Mouse (Mus musculus) forebrain, embryonic 15.5 days (tissue): ENCODE measurements around the gene Tigit. TPM values are rescaled to one million over a fixed set of nuclear protein-coding genes. Genes with fewer than 3 reads are reported as not detected.

ENCODE experiments used
- ATAC-seq: fragments of 200-750 bp; cut with Nextera tagmentation; replicated peaks from 2 replicates; pipeline ENCODE4 v1.8.0; 2017; ENCODE audit warnings: mild to moderate bottlenecking, moderate TSS enrichment, moderate library complexity
- H3K27ac ChIP-seq: fragments of 300-500 bp; sonication (generic); replicated peaks from 2 replicates; pipeline ENCODE4 v1.5.1; 2015; ENCODE audit warnings: mild to moderate bottlenecking, inconsistent platforms
- H3K27me3 ChIP-seq: fragments of 300-500 bp; sonication (generic); 2 replicates; pipeline ENCODE4 v1.6.1; 2015; ENCODE audit warnings: inconsistent platforms
- H3K36me3 ChIP-seq: fragments of 300-500 bp; sonication (generic); 2 replicates; pipeline ENCODE4 v1.6.1; 2015; ENCODE audit warnings: mild to moderate bottlenecking, inconsistent platforms
- H3K4me1 ChIP-seq: fragments of 300-500 bp; sonication (generic); 2 replicates; pipeline ENCODE4 v1.6.1; 2015; ENCODE audit warnings: inconsistent platforms
- H3K4me2 ChIP-seq: fragments of 300-500 bp; sonication (generic); replicated peaks from 2 replicates; pipeline ENCODE4 v1.6.1; 2015; ENCODE audit warnings: mild to moderate bottlenecking, inconsistent platforms
- H3K4me3 ChIP-seq: fragments of 300-500 bp; sonication (generic); 2 replicates; pipeline ENCODE4 v1.5.1; 2015; ENCODE audit warnings: mild to moderate bottlenecking, inconsistent platforms
- H3K9ac ChIP-seq: fragments of 300-500 bp; sonication (generic); replicated peaks from 2 replicates; pipeline ENCODE4 v1.6.1; 2015; ENCODE audit warnings: mild to moderate bottlenecking, inconsistent platforms
- H3K9me3 ChIP-seq: fragments of 300-500 bp; sonication (generic); 2 replicates; pipeline ENCODE4 v1.6.1; 2016; ENCODE audit warnings: inconsistent platforms
- WGBS: fragments of 180-500 bp; shearing (Covaris S2); methylation state at CpG from one replicate; pipeline ENCODE4 v1.1.7; 2015; ENCODE audit warnings: mixed read lengths; 5-methylcytosine and 5-hydroxymethylcytosine counted together
- polyA plus RNA-seq: library from polyadenylated mRNA; unstranded; fragments of >200 nt; fragmentation: Nextera tagmentation; extraction: Ambion mirVana; gene quantifications from 2 replicates; pipeline ENCODE4 v1.2.1, GENCODE M21; 2015

Tigit gene
- polyA plus RNA-seq, 1 experiment from 2014 or later, result not detected

DNA sequence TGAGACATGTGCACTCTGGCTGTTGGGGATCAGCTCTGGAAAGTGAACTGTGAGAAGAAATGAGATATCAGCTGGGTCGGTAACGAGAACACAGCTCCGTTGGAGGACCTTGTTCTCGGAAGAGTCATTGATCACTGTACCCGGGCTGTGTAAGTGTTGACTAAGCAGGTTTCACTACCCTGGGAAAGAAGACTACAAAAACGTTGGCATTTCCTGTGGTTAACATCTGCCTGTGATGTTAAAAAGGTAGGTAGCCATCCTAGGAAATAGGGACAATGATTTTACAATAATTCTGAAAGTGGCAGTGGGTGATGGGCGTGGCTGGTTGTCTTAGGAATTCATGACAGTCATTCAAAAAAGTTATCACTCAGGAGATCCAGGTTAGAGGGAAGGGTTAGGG, 31.9 kb upstream of the Tigit start:
- Histone ChIP-seq H3K4me2 (no peak overlapping the region), H3K9me3 (no peaks in the 10 kb centered on the region), H3K36me3 (no peaks in the 10 kb centered on the region), H3K4me3 (no peak overlapping the region), H3K4me1 (no peaks in the 10 kb centered on the region), H3K9ac (no peak overlapping the region), H3K27ac (no peak overlapping the region), H3K27me3 (no peaks in the 10 kb centered on the region)
- ATAC-seq, result no peak
- WGBS, result 84% methylated on average over 7 of the region's 7 CpGs

DNA sequence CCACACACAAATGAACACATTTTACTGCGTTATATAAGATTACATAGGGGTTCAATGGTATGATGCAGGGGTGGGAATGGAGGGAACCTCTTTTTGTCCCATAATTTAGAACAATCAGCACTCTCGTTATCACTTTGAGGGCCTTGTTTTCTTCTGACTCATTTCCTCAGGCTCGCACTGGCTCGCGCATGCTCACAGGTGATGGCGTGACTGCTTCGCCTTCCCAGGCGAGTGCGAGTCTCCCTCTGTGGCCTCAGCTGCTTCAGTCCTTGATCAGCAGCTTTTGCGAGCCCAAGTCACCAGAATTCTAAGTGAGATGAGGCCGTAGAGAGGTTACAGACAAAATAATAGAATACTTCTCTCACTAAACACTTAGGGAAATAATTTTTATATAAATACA, 30.2 kb upstream of the Tigit start:
- no peaks in the 10 kb centered on the region for H3K36me3 ChIP-seq
- H3K4me3 ChIP-seq, result no peak overlapping the region
- no peaks in the 10 kb centered on the region for H3K27me3 ChIP-seq
- no peaks in the 10 kb centered on the region for H3K9me3 ChIP-seq
- 90% methylated on average over 11 of the region's 11 CpGs for WGBS
- no peaks in the 10 kb centered on the region for H3K4me1 ChIP-seq
- no peak overlapping the region for H3K4me2 ChIP-seq
- no peak for ATAC-seq
- H3K27ac ChIP-seq, result no peak overlapping the region
- no peak overlapping the region for H3K9ac ChIP-seq

- Histone ChIP-seq H3K4me2 (no peak overlapping the region), H3K9ac (no peak overlapping the region), H3K9me3 (no peaks in the 10 kb centered on the region), H3K4me3 (no peak overlapping the region), H3K27me3 (no peaks in the 10 kb centered on the region), H3K36me3 (no peaks in the 10 kb centered on the region), H3K27ac (no peak overlapping the region), H3K4me1 (no peaks in the 10 kb centered on the region)
- no peak for ATAC-seq
- 97% methylated on average over 4 of the region's 4 CpGs for WGBS
These were observed 28.7 kb upstream of the Tigit start for GRCm38 (mm10) chr16:43692611-43693010.

DNA sequence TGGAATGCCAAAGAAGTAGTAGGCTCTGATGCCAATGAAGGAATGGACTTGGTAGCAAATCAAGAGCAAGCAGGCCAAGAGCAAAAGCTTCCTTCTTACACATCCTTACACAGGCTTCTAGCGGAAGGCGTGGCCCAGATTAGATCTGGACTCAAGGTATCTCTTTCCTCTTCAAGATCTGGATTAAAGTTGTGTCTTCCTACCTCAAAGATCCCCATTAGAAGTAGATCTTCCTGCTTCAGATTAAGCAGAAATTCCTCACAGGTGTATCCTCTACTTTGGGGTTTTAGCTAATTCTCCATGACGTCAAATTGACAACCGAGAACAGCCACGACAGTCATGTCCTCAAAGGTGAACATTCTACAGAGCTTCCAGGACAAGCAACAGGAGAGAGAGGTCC, 27.8 kb upstream of the Tigit start:
- H3K27ac ChIP-seq, result no peak overlapping the region
- H3K4me3 ChIP-seq, result no peak overlapping the region
- H3K9ac ChIP-seq, result no peak overlapping the region
- H3K27me3 ChIP-seq, result no peaks in the 10 kb centered on the region
- no peaks in the 10 kb centered on the region for H3K4me1 ChIP-seq
- H3K36me3 ChIP-seq, result no peaks in the 10 kb centered on the region
- H3K9me3 ChIP-seq, result no peaks in the 10 kb centered on the region
- WGBS, result 96% methylated on average over 5 of the region's 5 CpGs
- no peak for ATAC-seq
- H3K4me2 ChIP-seq, result no peak overlapping the region

DNA sequence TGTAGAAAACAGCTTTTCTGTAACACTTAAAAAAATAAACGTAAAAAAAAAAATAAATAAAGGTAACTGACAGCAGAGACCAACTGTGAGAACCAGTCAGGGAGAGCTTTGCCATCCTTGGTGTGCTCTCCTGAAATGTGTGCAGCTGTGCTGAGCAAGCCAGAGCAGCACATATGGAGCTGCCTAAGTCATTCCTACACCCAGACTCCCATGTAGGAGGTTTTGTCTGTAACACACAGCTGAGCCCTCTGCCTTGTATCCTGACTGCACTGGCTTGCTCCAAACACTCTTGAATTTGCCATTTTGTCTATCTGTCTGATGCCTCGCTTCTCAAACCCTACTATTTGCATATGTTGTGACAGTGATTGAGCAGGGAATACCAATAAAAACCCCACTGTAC, 27.0 kb upstream of the Tigit start:
- H3K4me2 ChIP-seq, result no peak overlapping the region

GRCm38 (mm10) chr16:43690211-43690690, 26.3 kb upstream of the Tigit start:
- no peak overlapping the region for H3K27ac ChIP-seq
- H3K27me3 ChIP-seq, result no peaks in the 10 kb centered on the region
- H3K9me3 ChIP-seq, result no peaks in the 10 kb centered on the region
- no peaks in the 10 kb centered on the region for H3K4me1 ChIP-seq
- no peak overlapping the region for H3K4me2 ChIP-seq
- no peaks in the 10 kb centered on the region for H3K36me3 ChIP-seq
- no peak overlapping the region for H3K4me3 ChIP-seq
- no peak overlapping the region for H3K9ac ChIP-seq
- WGBS, result 93% methylated on average over 3 of the region's 3 CpGs
- no peak for ATAC-seq

More for the DNA sequence above, 27.0 kb upstream of the Tigit start:
- no peak for ATAC-seq
- 80% methylated on average over 2 of the region's 2 CpGs for whole genome bisulfite sequencing
- Histone ChIP-seq H3K27me3 (no peaks in the 10 kb centered on the region), H3K27ac (no peak overlapping the region), H3K4me1 (no peaks in the 10 kb centered on the region), H3K36me3 (no peaks in the 10 kb centered on the region), H3K9me3 (no peaks in the 10 kb centered on the region), H3K9ac (no peak overlapping the region), H3K4me3 (no peak overlapping the region)

DNA sequence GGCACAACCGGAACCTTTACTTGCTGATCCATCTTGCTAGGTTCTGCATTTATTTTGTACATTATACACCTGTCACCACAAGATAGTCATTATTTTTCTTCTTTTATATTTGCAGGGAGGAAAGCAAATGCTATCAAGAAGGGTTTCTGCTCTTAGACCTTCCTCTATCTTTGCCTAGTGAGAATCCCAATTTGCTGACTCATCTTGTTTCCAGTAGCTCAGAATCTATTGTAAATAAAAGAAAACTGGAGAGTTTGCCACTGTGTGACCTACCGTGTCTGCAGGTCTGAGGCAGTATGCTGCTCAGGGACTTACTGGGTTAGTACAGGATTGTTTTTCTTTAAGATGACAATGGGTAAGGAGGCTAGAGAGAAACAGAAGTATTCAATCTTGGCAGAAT, 24.0 kb upstream of the Tigit start:
- no peaks in the 10 kb centered on the region for H3K27me3 ChIP-seq
- no peak for ATAC-seq
- H3K4me1 ChIP-seq, result no peaks in the 10 kb centered on the region
- WGBS, result 77% methylated on average over 2 of the region's 2 CpGs
- no peak overlapping the region for H3K4me2 ChIP-seq
- H3K36me3 ChIP-seq, result no peaks in the 10 kb centered on the region
- H3K9ac ChIP-seq, result no peak overlapping the region
- no peak overlapping the region for H3K27ac ChIP-seq
- no peaks in the 10 kb centered on the region for H3K9me3 ChIP-seq
- H3K4me3 ChIP-seq, result no peak overlapping the region

DNA sequence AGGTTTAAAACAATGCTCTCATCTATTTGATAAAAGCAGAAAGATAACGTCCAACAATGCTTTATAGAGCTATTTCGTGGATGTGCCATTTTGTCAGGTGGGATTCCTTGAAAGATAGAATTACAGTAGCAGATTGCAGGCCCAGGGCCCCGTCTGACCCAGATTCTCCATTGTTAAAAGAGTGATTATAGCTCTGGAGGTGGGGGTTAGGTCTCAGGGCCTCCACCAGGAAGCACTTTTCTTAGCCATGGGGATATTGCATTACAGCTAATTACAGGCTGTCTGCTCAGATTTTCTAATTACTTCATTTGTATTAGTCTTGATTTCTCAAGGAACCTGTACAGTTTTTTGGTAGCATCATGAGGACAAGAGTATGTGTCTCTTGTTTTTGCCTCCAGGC, 10.5 kb upstream of the Tigit start:
- ATAC-seq, result no peak
- H3K4me3 ChIP-seq, result no peak overlapping the region
- no peaks in the 10 kb centered on the region for H3K27me3 ChIP-seq

DNA sequence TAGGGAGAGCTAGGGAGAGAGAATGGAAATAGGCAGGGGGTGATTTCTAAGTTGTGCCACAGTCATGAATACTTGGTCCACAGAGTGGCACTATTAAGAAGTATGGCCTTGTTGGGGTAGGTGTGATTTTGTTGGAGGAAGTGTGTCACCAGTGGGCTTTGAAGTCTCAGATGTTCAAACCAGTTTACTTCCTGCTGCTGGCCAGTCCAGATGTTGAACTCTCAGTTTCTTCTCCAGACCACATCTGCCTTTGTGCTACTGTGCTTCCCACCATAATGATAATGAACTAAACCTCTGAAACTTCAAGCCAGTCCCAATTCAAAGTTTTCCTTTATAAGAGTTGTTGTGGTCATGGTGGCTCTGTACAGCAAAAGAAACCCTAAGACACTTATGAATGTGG, 8.8 kb upstream of the Tigit start:
- H3K36me3 ChIP-seq, result no peaks in the 10 kb centered on the region
- H3K4me1 ChIP-seq, result no peaks in the 10 kb centered on the region
- no peak for ATAC-seq
- no peak overlapping the region for H3K4me2 ChIP-seq
- H3K9me3 ChIP-seq, result no peaks in the 10 kb centered on the region; the same call in 1 of the 2 replicates
- H3K27ac ChIP-seq, result no peak overlapping the region
- no peak overlapping the region for H3K9ac ChIP-seq
- H3K4me3 ChIP-seq, result no peak overlapping the region
- H3K27me3 ChIP-seq, result no peaks in the 10 kb centered on the region

More for the DNA sequence above, 10.5 kb upstream of the Tigit start:
- Histone ChIP-seq H3K9ac (no peak overlapping the region), H3K36me3 (no peaks in the 10 kb centered on the region), H3K9me3 (no peaks in the 10 kb centered on the region; the same call in 1 of the 2 replicates), H3K4me1 (no peaks in the 10 kb centered on the region), H3K4me2 (no peak overlapping the region), H3K27ac (no peak overlapping the region)
- WGBS, result 84% methylated on average over 3 of the region's 3 CpGs

- WGBS, result 97% methylated on average over 1 of the region's 1 CpGs
- H3K9me3 ChIP-seq, result no peaks in the 10 kb centered on the region
- H3K27ac ChIP-seq, result no peak overlapping the region
- no peak overlapping the region for H3K4me2 ChIP-seq
- no peaks in the 10 kb centered on the region for H3K4me1 ChIP-seq
- H3K36me3 ChIP-seq, result no peaks in the 10 kb centered on the region
- H3K4me3 ChIP-seq, result no peak overlapping the region
- no peak overlapping the region for H3K9ac ChIP-seq
- no peak for ATAC-seq
- no peaks in the 10 kb centered on the region for H3K27me3 ChIP-seq
These were observed 8.0 kb upstream of the Tigit start for GRCm38 (mm10) chr16:43671972-43672371.

GRCm38 (mm10) chr16:43668294-43668693, 4.3 kb upstream of the Tigit start:
- no peaks in the 10 kb centered on the region for H3K36me3 ChIP-seq
- no peaks in the 10 kb centered on the region for H3K4me1 ChIP-seq
- H3K27me3 ChIP-seq, result no peaks in the 10 kb centered on the region
- H3K27ac ChIP-seq, result no peak overlapping the region
- H3K9me3 ChIP-seq, result no peaks in the 10 kb centered on the region
- ATAC-seq, result no peak
- no peak overlapping the region for H3K9ac ChIP-seq
- no peak overlapping the region for H3K4me3 ChIP-seq
- 96% methylated on average over 3 of the region's 3 CpGs for WGBS
- H3K4me2 ChIP-seq, result no peak overlapping the region

GRCm38 (mm10) chr16:43664861-43665260, 915 bp upstream of the Tigit start:
- no peaks in the 10 kb centered on the region for H3K4me1 ChIP-seq
- H3K4me2 ChIP-seq, result no peak overlapping the region
- H3K27me3 ChIP-seq, result no peaks in the 10 kb centered on the region
- H3K4me3 ChIP-seq, result no peak overlapping the region
- H3K36me3 ChIP-seq, result no peaks in the 10 kb centered on the region
- ATAC-seq, result no peak
- H3K9me3 ChIP-seq, result no peaks in the 10 kb centered on the region
- no peak overlapping the region for H3K27ac ChIP-seq
- no peak overlapping the region for H3K9ac ChIP-seq

GRCm38 (mm10) chr16:43662124-43663004, 1.6 kb downstream of the Tigit start:
- Histone ChIP-seq H3K36me3 (no peaks in the 10 kb centered on the region), H3K4me3 (no peak overlapping the region), H3K9me3 (no peaks in the 10 kb centered on the region), H3K4me2 (no peak overlapping the region), H3K4me1 (no peaks in the 10 kb centered on the region), H3K27me3 (no peaks in the 10 kb centered on the region), H3K27ac (no peak overlapping the region), H3K9ac (no peak overlapping the region)
- no peak for ATAC-seq
- 85% methylated on average over 10 of the region's 10 CpGs for WGBS
